Mouse (Mus musculus): ENCODE measurements at regions not wholly inside any gene's neighbourhood (a gene's known extent, or its start where the extent isn't known, plus 50 kb on each side); places are given as distances from the start of the nearest gene placed in this dataset.
"Not testable (repeated sequence)": the region's sequence is repeated elsewhere in the genome, so short reads cannot be mapped to it uniquely, and the experiment has no call there.

GRCm38 (mm10) chr3:49686182-49686895 is 70.8 kb downstream of the Pcdh18 start:
- no peak for DNase-seq (ENCODE audit: low read depth, low spot score)

GRCm38 (mm10) chr3:49674921-49675320 is 82.2 kb downstream of the Pcdh18 start:
- DNase-seq (ENCODE audit: low read depth, low spot score), result peak; percentile 40

- peak; percentile 27 for DNase-seq (ENCODE audit: low read depth, low spot score)
These were observed 84.4 kb downstream of the Pcdh18 start for GRCm38 (mm10) chr3:49672685-49673184.

- DNase-seq (ENCODE audit: low read depth, low spot score), result no peak
These were observed 89.4 kb downstream of the Pcdh18 start for GRCm38 (mm10) chr3:49667543-49668338.

- no peak for DNase-seq (ENCODE audit: low read depth, low spot score)
These were observed 90.6 kb downstream of the Pcdh18 start for GRCm38 (mm10) chr3:49666516-49666915.

- DNase-seq (ENCODE audit: low read depth, low spot score), result no peak
These were observed 108.3 kb downstream of the Pcdh18 start for GRCm38 (mm10) chr3:49648895-49649175.

- no peak for DNase-seq (ENCODE audit: low read depth, low spot score)
These were observed 108.9 kb downstream of the Pcdh18 start for GRCm38 (mm10) chr3:49648040-49648894.

GRCm38 (mm10) chr3:49644993-49645392 is 112.1 kb downstream of the Pcdh18 start:
- DNase-seq (ENCODE audit: low read depth, low spot score), result no peak

GRCm38 (mm10) chr3:49643871-49644270 is 113.3 kb downstream of the Pcdh18 start:
- DNase-seq (ENCODE audit: low read depth, low spot score), result no peak

GRCm38 (mm10) chr3:49641966-49642758 is 115.0 kb downstream of the Pcdh18 start:
- DNase-seq (ENCODE audit: low read depth, low spot score), result peak; percentile 56

GRCm38 (mm10) chr3:49641411-49641810 is 115.7 kb downstream of the Pcdh18 start:
- DNase-seq (ENCODE audit: low read depth, low spot score), result no peak

- peak; percentile 36 for DNase-seq (ENCODE audit: low read depth, low spot score)
These were observed 118.5 kb downstream of the Pcdh18 start for GRCm38 (mm10) chr3:49638601-49639000.

- DNase-seq (ENCODE audit: low read depth, low spot score), result no peak
These were observed 120.4 kb downstream of the Pcdh18 start for GRCm38 (mm10) chr3:49636676-49637075.

- DNase-seq (ENCODE audit: low read depth, low spot score), result no peak
These were observed 164.2 kb downstream of the Pcdh18 start for GRCm38 (mm10) chr3:49592706-49593451.

- DNase-seq (ENCODE audit: low read depth, low spot score), result no peak
These were observed 166.9 kb downstream of the Pcdh18 start for GRCm38 (mm10) chr3:49590234-49590633.

GRCm38 (mm10) chr3:49586531-49587168 is 170.5 kb downstream of the Pcdh18 start:
- DNase-seq (ENCODE audit: low read depth, low spot score), result no peak

GRCm38 (mm10) chr3:49585962-49586361 is 171.2 kb downstream of the Pcdh18 start:
- not testable (repeated sequence) for DNase-seq (ENCODE audit: low read depth, low spot score)

- no peak for DNase-seq (ENCODE audit: low read depth, low spot score)
These were observed 190.1 kb downstream of the Pcdh18 start for GRCm38 (mm10) chr3:49566769-49567729.

- no peak for DNase-seq (ENCODE audit: low read depth, low spot score)
These were observed 229.5 kb downstream of the Pcdh18 start for GRCm38 (mm10) chr3:49527642-49528041.
